Mouse (Mus musculus) lung, postnatal 4 days (tissue): ENCODE measurements around the gene Pskh1.

Experiments
- DNase-seq, 2 experiments: peaks; one replicate each; pipeline ENCODE4 v3.0.0; 2021

Gene Pskh1

GRCm38 (mm10) chr8:105893339-105893738, 6.9 kb upstream of the Pskh1 start, which contains the start of gene Nrn1l:
TSS of gene Nrn1l (plus strand) at chr8:105893567.
- DNase-seq = peak; percentile 84 to 89

DNA sequence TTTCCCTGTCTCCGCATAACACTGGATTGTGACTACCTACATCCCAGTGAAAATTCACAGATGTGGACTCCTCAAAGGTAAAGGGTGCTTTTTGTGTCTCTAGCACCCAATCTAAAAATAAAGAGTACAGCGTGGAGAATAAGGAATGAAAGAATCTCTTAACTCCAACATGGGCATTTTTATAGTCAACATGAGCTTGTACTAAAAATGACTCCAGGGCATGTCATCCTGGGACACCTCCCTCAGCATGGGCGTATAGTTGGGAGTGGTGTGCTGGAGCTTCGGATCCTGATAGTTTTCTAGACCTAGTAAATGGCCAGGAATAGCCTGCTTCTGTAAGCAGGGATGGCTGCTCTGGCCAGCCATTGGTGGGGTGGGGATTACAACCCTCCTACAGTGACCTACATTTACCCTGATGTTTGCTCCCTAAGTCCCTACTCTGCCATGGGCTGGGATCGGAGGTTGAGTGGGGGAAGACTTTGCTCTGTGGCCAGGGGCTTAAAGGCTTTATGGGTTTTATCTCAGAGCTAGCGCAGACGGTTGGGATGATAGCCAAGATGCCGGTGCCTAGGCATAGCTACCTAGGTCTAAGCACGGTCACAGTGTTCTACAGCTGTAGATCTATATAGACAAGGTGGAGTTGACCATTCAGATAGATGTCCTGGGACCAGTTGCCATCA, 2.3 kb upstream of the Pskh1 start:
- DNase-seq = no peak

DNA sequence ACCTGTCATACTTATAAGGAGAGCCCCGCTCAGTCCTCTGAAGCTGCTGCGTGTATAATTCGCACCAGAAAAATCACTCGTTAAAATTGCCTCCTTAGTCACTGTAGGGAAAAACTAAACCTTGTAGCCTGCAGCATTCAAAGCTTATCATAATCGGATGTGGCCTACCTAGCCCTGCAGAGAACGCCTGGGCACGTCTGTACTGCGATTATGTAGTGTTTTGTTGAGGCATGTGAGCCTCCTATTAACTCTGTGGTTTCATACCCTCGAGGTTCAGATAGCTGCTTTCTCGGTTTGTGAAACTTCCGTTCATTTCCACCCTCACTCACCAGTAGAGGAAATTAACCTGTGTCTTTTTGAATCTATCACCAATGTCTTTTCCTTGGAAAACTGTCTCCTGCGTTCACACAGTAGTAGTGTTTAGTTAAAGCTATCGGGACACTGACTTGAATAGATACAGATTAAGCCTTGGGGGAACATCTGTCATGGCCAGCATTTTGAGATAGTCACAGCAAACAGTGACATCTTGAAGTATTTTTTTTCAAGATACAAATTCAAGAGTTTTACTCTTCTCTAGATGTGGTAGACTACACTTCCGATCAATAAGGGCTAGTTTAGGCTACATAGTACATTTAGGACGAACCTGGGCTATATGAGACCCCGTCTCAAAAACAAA, 838 bp downstream of the Pskh1 start:
- no peak for DNase-seq

- no peak for DNase-seq
Measured at GRCm38 (mm10) chr8:105919390-105919789, 19.1 kb downstream of the Pskh1 start.

GRCm38 (mm10) chr8:105925123-105925522, 24.9 kb downstream of the Pskh1 start:
- no peak for DNase-seq

DNA sequence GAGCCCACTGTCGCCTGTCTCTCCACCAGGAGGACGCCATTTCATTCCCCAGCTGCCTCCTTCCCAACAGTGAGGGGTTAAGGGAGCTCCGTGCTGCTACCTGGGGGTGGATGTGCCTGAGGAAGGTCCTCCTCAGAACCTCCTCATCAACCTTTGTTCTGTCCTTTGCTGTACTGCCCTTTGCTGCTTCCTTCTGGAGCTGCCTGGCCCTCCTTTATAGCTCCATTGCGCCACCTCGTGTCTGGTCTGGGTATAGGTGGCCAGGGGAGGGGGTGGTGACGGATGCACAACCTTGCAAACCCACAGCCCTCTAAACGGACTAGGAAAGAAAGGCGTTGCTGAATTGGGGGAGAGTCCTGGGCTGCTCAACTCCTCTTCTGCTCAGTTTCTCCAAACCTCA, 30.4 kb downstream of the Pskh1 start:
- peak; percentile 76 to 89 for DNase-seq

DNA sequence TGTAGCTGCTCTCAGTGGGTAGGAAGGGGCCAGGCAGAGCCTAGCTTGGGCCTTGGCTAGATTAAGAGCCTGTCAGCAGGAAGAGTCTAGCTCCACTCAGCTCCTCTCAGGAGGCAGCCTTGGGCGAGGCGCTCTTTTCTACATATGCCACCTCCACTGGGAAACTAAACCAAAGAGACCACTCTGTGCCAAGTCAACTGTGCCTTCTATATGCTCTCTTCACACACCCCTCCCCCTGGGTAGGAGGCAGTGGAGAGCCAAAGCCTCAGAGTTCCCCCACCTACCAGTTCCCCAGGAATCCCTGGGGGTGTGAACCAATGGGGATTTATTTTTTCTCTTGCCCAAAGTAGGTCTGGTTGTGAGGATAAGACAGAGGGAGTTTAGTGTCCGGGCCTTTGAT, 31.0 kb downstream of the Pskh1 start:
- no peak for DNase-seq

DNA sequence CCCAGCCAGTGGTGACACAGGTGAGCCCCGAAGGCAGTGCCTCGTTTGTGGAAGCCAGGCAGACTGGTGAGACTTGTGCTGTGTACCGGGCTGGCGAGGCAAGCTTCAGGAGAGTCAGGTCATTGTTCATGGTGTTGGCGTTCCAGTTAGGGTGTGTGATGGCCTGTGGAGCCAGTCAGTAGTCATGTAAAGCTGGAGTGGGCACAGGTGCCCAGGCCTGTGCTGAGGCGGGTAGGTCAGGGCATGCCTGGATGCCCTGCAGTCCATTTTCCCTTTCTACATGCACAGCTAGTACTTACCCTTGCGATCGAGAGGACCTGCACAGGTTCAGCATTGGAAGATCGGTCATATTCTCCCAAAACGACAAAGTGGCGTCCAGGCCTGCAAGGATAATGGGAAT, 32.3 kb downstream of the Pskh1 start:
- DNase-seq = no peak

DNA sequence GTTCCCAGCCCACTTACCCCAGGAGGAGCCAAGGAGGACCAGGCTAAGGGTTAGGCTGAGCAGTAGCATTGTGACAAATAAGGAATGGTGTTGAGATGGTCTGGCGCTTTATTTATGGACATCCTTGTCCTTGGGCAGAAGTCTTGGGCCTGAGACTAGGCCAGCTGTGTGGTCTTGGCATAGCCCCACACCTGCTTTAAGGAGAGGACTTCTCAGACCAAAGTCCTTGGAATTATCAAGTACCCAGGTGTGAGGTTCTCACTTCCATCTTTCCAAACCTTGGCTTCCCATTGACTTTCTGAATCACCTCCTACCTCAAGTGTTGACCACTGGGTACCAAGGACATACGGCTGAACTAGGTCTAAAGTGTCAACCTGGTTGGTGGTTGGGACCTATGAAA, 33.5 kb downstream of the Pskh1 start, which contains the start of gene Ctrl:
Gene Ctrl, minus strand, starts transcription at position 101 of the 400 bp plus-strand sequence.
- DNase-seq = no peak

- DNase-seq = no peak
Measured at GRCm38 (mm10) chr8:105935105-105935504, 34.9 kb downstream of the Pskh1 start.

GRCm38 (mm10) chr8:105935863-105936603, 35.8 kb downstream of the Pskh1 start:
- no peak for DNase-seq

GRCm38 (mm10) chr8:105936866-105937475, 36.7 kb downstream of the Pskh1 start:
- peak; percentile 90 to 93 for DNase-seq

- DNase-seq = peak in 1 of 2 experiments; percentile 59
Measured at GRCm38 (mm10) chr8:105937496-105938305, 37.5 kb downstream of the Pskh1 start.

- peak in 1 of 2 experiments; percentile 49 for DNase-seq
Measured at GRCm38 (mm10) chr8:105938306-105938669, 38.0 kb downstream of the Pskh1 start, which contains the start of gene Psmb10. TSS of gene Psmb10 (minus strand) at chr8:105938444.

DNA sequence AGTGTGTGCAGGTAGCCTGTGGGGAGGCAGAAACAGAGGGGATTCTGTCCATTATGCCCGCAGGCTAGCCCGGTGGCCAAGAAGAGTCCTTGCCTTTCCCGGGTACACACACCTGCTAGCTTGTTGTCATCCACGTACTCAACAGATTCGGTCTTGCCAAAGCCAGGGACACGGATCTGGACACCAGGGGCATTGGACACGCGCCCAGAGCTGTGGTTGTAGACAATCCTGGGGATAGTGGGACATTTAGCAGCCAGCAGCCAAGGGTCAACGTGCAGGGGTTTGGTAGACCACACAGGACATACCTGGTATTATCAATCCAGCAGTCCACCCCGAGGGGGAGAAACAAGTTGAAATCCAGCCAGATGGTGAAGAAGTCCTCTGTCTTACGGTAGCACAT, 41.8 kb downstream of the Pskh1 start:
- DNase-seq = no peak

- DNase-seq = no peak
Measured at GRCm38 (mm10) chr8:105942542-105942941, 42.3 kb downstream of the Pskh1 start.

- no peak for DNase-seq
Measured at GRCm38 (mm10) chr8:105943321-105943739, 43.1 kb downstream of the Pskh1 start, which contains the start of gene Lcat. TSS of gene Lcat (minus strand) at chr8:105943382.

- DNase-seq = peak; percentile 62 to 73
Measured at GRCm38 (mm10) chr8:105949350-105949749, 49.1 kb downstream of the Pskh1 start.

DNA sequence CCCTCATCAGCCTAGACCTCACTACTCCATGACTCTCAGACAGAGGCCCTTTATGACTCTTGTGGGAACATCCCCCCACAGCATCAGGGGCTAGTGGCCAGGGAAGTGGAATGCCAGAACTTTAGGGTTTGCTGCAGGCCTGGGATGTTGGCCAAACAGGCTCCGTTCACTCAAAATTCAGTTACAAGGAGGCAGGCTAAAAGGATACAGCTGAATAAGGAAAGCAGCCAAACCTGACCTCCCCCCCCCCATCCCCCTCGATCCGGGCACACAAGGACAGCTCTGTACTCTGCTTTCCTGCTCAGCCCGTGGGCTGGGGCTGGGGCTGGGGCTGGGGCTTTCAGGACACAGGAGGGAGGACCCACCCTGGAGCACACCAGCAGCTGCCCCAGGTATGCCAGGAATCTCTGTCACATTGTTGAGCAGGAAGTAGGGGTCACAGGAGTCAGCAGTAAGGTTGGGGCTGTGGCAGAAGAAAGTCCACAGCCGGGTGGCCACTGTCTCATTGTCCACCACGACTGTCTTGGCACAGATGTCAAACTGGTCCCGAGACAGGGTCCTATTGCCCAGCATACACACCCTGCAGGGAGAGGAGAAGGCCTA, 50.9 kb downstream of the Pskh1 start:
- DNase-seq = peak; percentile 34 to 72

DNA sequence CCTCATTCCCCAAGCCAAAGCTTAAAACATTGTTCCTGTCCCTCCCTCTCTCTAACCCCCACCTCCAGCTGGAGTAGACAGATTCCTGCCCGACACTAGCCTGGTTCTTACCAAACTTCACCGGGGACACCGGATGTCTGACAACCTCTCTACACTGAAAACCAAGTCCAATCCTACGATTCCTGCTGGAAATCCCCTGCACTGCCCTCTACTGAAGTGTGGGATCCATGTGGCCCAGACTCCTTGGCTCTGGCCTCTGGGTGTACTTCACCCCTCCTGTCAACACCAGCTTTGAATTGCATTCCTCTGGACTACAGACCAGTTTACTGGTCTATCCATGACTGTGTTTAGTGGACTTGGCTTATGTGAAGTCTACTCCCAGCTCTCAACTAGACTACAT, 56.3 kb downstream of the Pskh1 start:
- no peak for DNase-seq

- DNase-seq = peak; percentile 37 to 52
Measured at GRCm38 (mm10) chr8:105957813-105958212, 57.6 kb downstream of the Pskh1 start.

DNA sequence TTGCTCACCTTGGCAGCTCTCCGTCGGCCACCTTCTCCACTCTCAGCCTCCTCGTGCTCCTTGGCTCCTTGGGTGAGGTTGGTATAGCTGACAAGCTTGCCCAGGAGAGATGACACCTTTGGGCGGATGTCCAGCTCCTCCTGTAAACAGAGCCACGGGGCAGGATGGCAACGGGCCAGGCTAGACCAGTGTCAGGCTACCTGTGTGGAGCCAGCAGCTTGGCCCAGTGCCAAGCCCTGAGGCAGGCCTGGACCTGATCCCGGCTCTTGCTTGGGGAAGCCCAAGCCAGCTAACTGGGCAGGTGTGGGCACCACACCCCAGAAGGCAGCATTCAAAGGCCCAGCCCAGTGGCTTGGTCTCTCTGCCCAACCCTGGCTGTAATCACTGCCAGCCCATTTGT, 59.1 kb downstream of the Pskh1 start:
- peak; percentile 45 to 73 for DNase-seq
